9 mouse cellular contexts compared by ENCODE assay signal in the genomic region with DNA sequence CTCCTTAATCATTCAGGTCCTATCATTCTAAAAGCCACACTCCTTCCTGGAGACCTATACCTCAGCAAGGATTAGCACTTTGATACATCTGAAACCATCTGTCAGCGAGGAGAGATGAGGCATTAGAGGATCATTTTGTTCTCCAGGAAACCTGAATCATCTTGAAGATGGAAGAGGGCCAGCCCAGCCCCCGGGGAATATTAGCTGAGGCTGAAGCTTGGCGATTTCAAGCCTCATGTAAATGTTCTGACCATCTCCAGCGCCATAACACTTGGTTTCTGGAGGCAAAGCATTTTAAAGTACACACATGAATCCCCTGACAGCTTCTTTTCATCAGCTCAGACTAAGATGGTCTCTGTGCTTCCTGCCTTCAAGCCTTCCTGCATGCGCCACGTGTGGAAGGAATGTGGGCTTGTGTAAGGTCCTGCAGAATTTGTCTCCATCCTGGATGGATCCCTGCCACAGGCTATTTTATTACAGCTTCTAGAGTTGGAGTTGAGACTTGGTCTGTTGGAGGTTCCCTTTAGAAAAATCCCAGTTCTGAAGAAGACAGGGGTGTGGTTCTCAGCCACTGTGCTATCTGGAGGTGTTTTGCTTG. TPM values are rescaled to one million over a fixed set of nuclear protein-coding genes. Genes with fewer than 3 reads are reported as not detected.
DNase-seq lines count a peak whose midpoint lies in the region; ATAC-seq lines count a peak whose summit lies in the region.
"Had no signal": no experiment of that assay in that cellular context is flagged by ENCODE, and none has a peak within 500 bp of the region (broad histone marks: within the 10 kb centered on the region; RNA-seq: fewer than 3 reads in every experiment).

No protein-coding gene starts in this region.

- WGBS in stomach, embryonic 15.5 days = 52% methylated on average over 6 of the region's 6 CpGs

- peaks cover 4% of the 10 kb centered on the region; the same call in 1 of the 2 replicates for H3K4me1 ChIP-seq in stomach, embryonic 15.5 days

- no peak overlapping the region for H3K4me3 ChIP-seq in stomach, embryonic 15.5 days (replicated peaks)

- intact Hi-C loops in heart, postnatal 10 days (cut with DNase I) = no loop called here

- H3K9ac ChIP-seq in stomach, embryonic 15.5 days = no peak overlapping the region

- H3K9me3 ChIP-seq in stomach, embryonic 15.5 days = no peaks in the 10 kb centered on the region

- peak; percentile 66 for DNase-seq in adrenal gland, postnatal 10 days
- no peak for DNase-seq in adrenal gland, adult 8-10 months
- DNase-seq in testis, postnatal 10 days (ENCODE audit: low spot score) = peak; percentile 59
- no peak for DNase-seq in testis, postnatal 14 days (ENCODE audit: low spot score)
- peak; percentile 36 to 55 for DNase-seq in heart, postnatal 10 days
- DNase-seq in embryo, embryonic 11 days = no peak
- DNase-seq in thymus, postnatal 25 days = no peak

- peak overlapping the region; percentile 69; the same call in 1 of the 2 replicates for H3K4me2 ChIP-seq in stomach, embryonic 15.5 days

- ATAC-seq in stomach, embryonic 15.5 days (ENCODE audit: insufficient read depth, low FRiP score, low read depth) = no peak

- no peaks in the 10 kb centered on the region for H3K36me3 ChIP-seq in stomach, embryonic 15.5 days

- 0 out of 2 replicates have a peak overlapping the region, but pooled peaks have one; percentile 0 for H3K27ac ChIP-seq in stomach, embryonic 15.5 days

- H3K27me3 ChIP-seq in stomach, embryonic 15.5 days (replicated peaks) = no peaks in the 10 kb centered on the region

RNA-seq across cellular contexts. Expression of gene Smim20, which starts 1.3 kb away (rescaled TPM):
- total RNA-seq in adrenal gland, postnatal 10 days (2021) = 10 to 100 TPM; 63.1 to 83.1 TPM
- total RNA-seq in adrenal gland, adult 8-10 months (2022) = 10 to 100 TPM; 55.6 to 62.9 (median 59.5) TPM
- 10 to 100 TPM; 87.8 to 88.7 TPM for total RNA-seq in heart, postnatal 10 days (2021)
- polyA plus RNA-seq in stomach, embryonic 15.5 days (2015; fragmentation: Nextera tagmentation; extraction: Ambion mirVana) = 85.6 and 89.8 TPM in 2 replicates

RNA-seq across cellular contexts. Expression of gene Sel1l3, which starts 54.5 kb away (rescaled TPM):
- total RNA-seq in adrenal gland, postnatal 10 days (2021) = 10 to 100 TPM in 1 of 2 experiments, 1 to 10 TPM in 1; 5.1 to 11.2 TPM
- 1 to 10 TPM; 1.5 to 3.9 (median 2.1) TPM for total RNA-seq in adrenal gland, adult 8-10 months (2022)
- under 1 TPM; 0.55 to 0.57 TPM for total RNA-seq in heart, postnatal 10 days (2021)
- polyA plus RNA-seq in stomach, embryonic 15.5 days (2015; fragmentation: Nextera tagmentation; extraction: Ambion mirVana) = 7.8 and 8.5 TPM in 2 replicates
- polyA plus RNA-seq: C2C12 had no signal

Comparison
In these comparisons a context has a peak if more than half of its experiments do, and no peak if none do; other contexts are left out.
1. DNase-seq: peak in adrenal gland, postnatal 10 days (single experiment), testis, postnatal 10 days (single experiment) and heart, postnatal 10 days (2 of 2); none in adrenal gland, adult 8-10 months (single experiment), testis, postnatal 14 days (single experiment), embryo, embryonic 11 days (single experiment) and thymus, postnatal 25 days (single experiment).